ENCODE assay signal across 9 mouse cellular contexts in genomic region chr11:106381883-106382282, GRCm38 (mm10). TPM values are rescaled to one million over a fixed set of nuclear protein-coding genes. Genes with fewer than 3 reads are reported as not detected.
A peak's percentile ranks its signal among the peaks of the same experiment; 100 is the strongest.
DNase-seq lines count a peak whose midpoint lies in the region; ATAC-seq lines count a peak whose summit lies in the region.
"Had no signal": no experiment of that assay in that cellular context is flagged by ENCODE, and none has a peak within 500 bp of the region (broad histone marks: within the 10 kb centered on the region; RNA-seq: fewer than 3 reads in every experiment).

No protein-coding gene starts in this region.

- DNase-seq in T-cell, adult 2 months (ENCODE audit: low spot score), result no peak
- no peak for DNase-seq in spleen, postnatal 14 days (ENCODE audit: low spot score in 2 of 2)

- 85% methylated on average over 7 of the region's 7 CpGs for WGBS in neural tube, embryonic 13.5 days
- 80% methylated on average over 7 of the region's 7 CpGs for WGBS in neural tube, embryonic 15.5 days
- 50% methylated on average over 7 of the region's 7 CpGs for WGBS in heart, embryonic 12.5 days
- 84% methylated on average over 7 of the region's 7 CpGs for WGBS in limb, embryonic 13.5 days
- 74% methylated on average over 7 of the region's 7 CpGs for WGBS in stomach, embryonic 15.5 days

- no peak overlapping the region for H3K9ac ChIP-seq in neural tube, embryonic 13.5 days
- no peak overlapping the region for H3K9ac ChIP-seq in neural tube, embryonic 15.5 days (replicated peaks)
- peak overlapping the region; percentile 70 for H3K9ac ChIP-seq in heart, embryonic 12.5 days
- H3K9ac ChIP-seq in limb, embryonic 13.5 days, result no peak overlapping the region
- no peak overlapping the region for H3K9ac ChIP-seq in stomach, embryonic 15.5 days

- H3K27me3 ChIP-seq in neural tube, embryonic 13.5 days, result no peaks in the 10 kb centered on the region
- no peaks in the 10 kb centered on the region for H3K27me3 ChIP-seq in neural tube, embryonic 15.5 days (replicated peaks)
- H3K27me3 ChIP-seq in heart, embryonic 12.5 days (replicated peaks), result no peaks in the 10 kb centered on the region
- no peaks in the 10 kb centered on the region for H3K27me3 ChIP-seq in limb, embryonic 13.5 days
- H3K27me3 ChIP-seq in stomach, embryonic 15.5 days (replicated peaks), result no peaks in the 10 kb centered on the region

- H3K4me2 ChIP-seq in neural tube, embryonic 13.5 days, result 0 out of 2 replicates have a peak overlapping the region, but pooled peaks have one; percentile 9
- no peak overlapping the region for H3K4me2 ChIP-seq in neural tube, embryonic 15.5 days
- peak overlapping the region; percentile 56 for H3K4me2 ChIP-seq in heart, embryonic 12.5 days
- H3K4me2 ChIP-seq in limb, embryonic 13.5 days (replicated peaks), result no peak overlapping the region
- no peak overlapping the region; the same call in 1 of the 2 replicates for H3K4me2 ChIP-seq in stomach, embryonic 15.5 days

- H3K4me1 ChIP-seq in neural tube, embryonic 13.5 days (replicated peaks), result no peaks in the 10 kb centered on the region
- no peaks in the 10 kb centered on the region for H3K4me1 ChIP-seq in neural tube, embryonic 15.5 days
- peaks cover 25% of the 10 kb centered on the region for H3K4me1 ChIP-seq in heart, embryonic 12.5 days (replicated peaks)
- 0 out of 2 replicates have a peak, but pooled peaks cover 2% of the 10 kb centered on the region for H3K4me1 ChIP-seq in limb, embryonic 13.5 days
- H3K4me1 ChIP-seq in stomach, embryonic 15.5 days, result no peaks in the 10 kb centered on the region

- ATAC-seq in neural tube, embryonic 13.5 days (ENCODE audit: low read depth), result no peak
- no peak for ATAC-seq in neural tube, embryonic 15.5 days (ENCODE audit: low FRiP score)
- ATAC-seq in heart, embryonic 12.5 days (ENCODE audit: insufficient number of reproducible peaks, low FRiP score), result peak; percentile 15
- ATAC-seq in limb, embryonic 13.5 days (ENCODE audit: low FRiP score, low read depth), result no peak
- no peak for ATAC-seq in stomach, embryonic 15.5 days (ENCODE audit: insufficient read depth, low FRiP score, low read depth)
- no peak for ATAC-seq in erythroid progenitor cell, adult 5-6 weeks (replicated peaks; ENCODE audit: low FRiP score, poor library complexity, severe bottlenecking)

- peak overlapping the region; percentile 10 for H3K4me3 ChIP-seq in neural tube, embryonic 13.5 days
- H3K4me3 ChIP-seq in neural tube, embryonic 15.5 days (replicated peaks), result no peak overlapping the region
- H3K4me3 ChIP-seq in heart, embryonic 12.5 days, result peak overlapping the region; percentile 49
- peak overlapping the region; percentile 12 for H3K4me3 ChIP-seq in limb, embryonic 13.5 days
- peak overlapping the region; percentile 13 for H3K4me3 ChIP-seq in stomach, embryonic 15.5 days (replicated peaks)

- peak overlapping the region; percentile 54; the same call in 1 of the 2 replicates for H3K27ac ChIP-seq in neural tube, embryonic 13.5 days (replicated peaks)
- no peak overlapping the region for H3K27ac ChIP-seq in neural tube, embryonic 15.5 days (replicated peaks)
- H3K27ac ChIP-seq in heart, embryonic 12.5 days (ENCODE audit: poor library complexity, severe bottlenecking), result peak overlapping the region; percentile 84
- H3K27ac ChIP-seq in limb, embryonic 13.5 days, result peak overlapping the region; percentile 4; the same call in 1 of the 2 replicates
- H3K27ac ChIP-seq in stomach, embryonic 15.5 days, result peak overlapping the region; percentile 37; the same call in 1 of the 2 replicates

- no peaks in the 10 kb centered on the region for H3K36me3 ChIP-seq in neural tube, embryonic 13.5 days
- no peaks in the 10 kb centered on the region for H3K36me3 ChIP-seq in neural tube, embryonic 15.5 days
- peaks cover 7% of the 10 kb centered on the region; the same call in 1 of the 2 replicates for H3K36me3 ChIP-seq in heart, embryonic 12.5 days
- H3K36me3 ChIP-seq in limb, embryonic 13.5 days, result no peaks in the 10 kb centered on the region
- no peaks in the 10 kb centered on the region for H3K36me3 ChIP-seq in stomach, embryonic 15.5 days

- no peaks in the 10 kb centered on the region for H3K9me3 ChIP-seq in neural tube, embryonic 13.5 days
- H3K9me3 ChIP-seq in neural tube, embryonic 15.5 days (replicated peaks), result no peaks in the 10 kb centered on the region
- H3K9me3 ChIP-seq in heart, embryonic 12.5 days (replicated peaks), result no peaks in the 10 kb centered on the region
- H3K9me3 ChIP-seq in limb, embryonic 13.5 days, result no peaks in the 10 kb centered on the region
- H3K9me3 ChIP-seq in stomach, embryonic 15.5 days, result no peaks in the 10 kb centered on the region

RNA-seq across cellular contexts. Expression of gene Icam2, which starts 6.0 kb away (rescaled TPM):
- polyA plus RNA-seq in neural tube, embryonic 13.5 days (2015; fragmentation: Nextera tagmentation; extraction: Ambion mirVana), result 18.3 and 19.3 TPM in 2 replicates
- polyA plus RNA-seq in neural tube, embryonic 15.5 days (2015; fragmentation: Nextera tagmentation; extraction: Ambion mirVana), result 14.8 and 27.6 TPM in 2 replicates
- 59.7 and 68.4 TPM in 2 replicates for polyA plus RNA-seq in heart, embryonic 12.5 days (2016; fragmentation: Nextera tagmentation; extraction: Ambion mirVana)
- 28.7 and 30.1 TPM in 2 replicates for polyA plus RNA-seq in limb, embryonic 13.5 days (2015; fragmentation: Nextera tagmentation; extraction: Ambion mirVana)
- polyA plus RNA-seq in stomach, embryonic 15.5 days (2015; fragmentation: Nextera tagmentation; extraction: Ambion mirVana), result 35.3 and 38.5 TPM in 2 replicates
- total RNA-seq in erythroid progenitor cell, adult 5-6 weeks (2015; ENCODE audit: low replicate concordance), result 23.9 TPM in 1 of 2 replicates, not detected in the other
- 9.5 and 15.1 TPM in 2 replicates for total RNA-seq in erythroid progenitor cell, adult 5-6 weeks (2017; ENCODE audit: low replicate concordance)

RNA-seq across cellular contexts. Expression of gene Prr29, which starts 16.6 kb away (rescaled TPM):
- not detected in 2 replicates for polyA plus RNA-seq in neural tube, embryonic 13.5 days (2015; fragmentation: Nextera tagmentation; extraction: Ambion mirVana)
- polyA plus RNA-seq in neural tube, embryonic 15.5 days (2015; fragmentation: Nextera tagmentation; extraction: Ambion mirVana), result 0.23 and 0.41 TPM in 2 replicates
- polyA plus RNA-seq in heart, embryonic 12.5 days (2016; fragmentation: Nextera tagmentation; extraction: Ambion mirVana), result 0.28 TPM in 1 of 2 replicates, not detected in the other
- polyA plus RNA-seq in limb, embryonic 13.5 days (2015; fragmentation: Nextera tagmentation; extraction: Ambion mirVana), result 0.25 TPM in 1 of 2 replicates, not detected in the other
- polyA plus RNA-seq in stomach, embryonic 15.5 days (2015; fragmentation: Nextera tagmentation; extraction: Ambion mirVana), result 0.31 and 0.66 TPM in 2 replicates
- total RNA-seq in erythroid progenitor cell, adult 5-6 weeks (2015; ENCODE audit: low replicate concordance), result not detected in 2 replicates
- total RNA-seq in erythroid progenitor cell, adult 5-6 weeks (2017; ENCODE audit: low replicate concordance), result not detected in 2 replicates
- total RNA-seq: left cerebral cortex, postnatal 10 days had no signal

RNA-seq across cellular contexts. Expression of gene Scn4a, which starts 28.8 kb away (rescaled TPM):
- polyA plus RNA-seq in neural tube, embryonic 13.5 days (2015; fragmentation: Nextera tagmentation; extraction: Ambion mirVana), result 0.10 TPM in 1 of 2 replicates, not detected in the other
- 0.08 and 0.18 TPM in 2 replicates for polyA plus RNA-seq in neural tube, embryonic 15.5 days (2015; fragmentation: Nextera tagmentation; extraction: Ambion mirVana)
- 0.08 and 0.13 TPM in 2 replicates for polyA plus RNA-seq in heart, embryonic 12.5 days (2016; fragmentation: Nextera tagmentation; extraction: Ambion mirVana)
- 0.42 and 0.49 TPM in 2 replicates for polyA plus RNA-seq in limb, embryonic 13.5 days (2015; fragmentation: Nextera tagmentation; extraction: Ambion mirVana)
- 0.03 and 0.05 TPM in 2 replicates for polyA plus RNA-seq in stomach, embryonic 15.5 days (2015; fragmentation: Nextera tagmentation; extraction: Ambion mirVana)
- 0.84 TPM in 1 of 2 replicates, not detected in the other for total RNA-seq in erythroid progenitor cell, adult 5-6 weeks (2015; ENCODE audit: low replicate concordance)
- 0.39 TPM in 1 of 2 replicates, not detected in the other for total RNA-seq in erythroid progenitor cell, adult 5-6 weeks (2017; ENCODE audit: low replicate concordance)

Comparison
In these comparisons a context has a peak if more than half of its experiments do, and no peak if none do; other contexts are left out.
1. H3K4me2 ChIP-seq: peak in neural tube, embryonic 13.5 days (single experiment) and heart, embryonic 12.5 days (single experiment); none in neural tube, embryonic 15.5 days (single experiment), limb, embryonic 13.5 days (single experiment) and stomach, embryonic 15.5 days (single experiment).